Mouse (Mus musculus): Measurements from ENCODE around the gene Wfdc18. TPM values are rescaled to one million over a fixed set of nuclear protein-coding genes. Genes with fewer than 3 reads are reported as not detected.

Gene Wfdc18
- polyA plus RNA-seq, 1 experiment from 2014 or later: not detected

DNA sequence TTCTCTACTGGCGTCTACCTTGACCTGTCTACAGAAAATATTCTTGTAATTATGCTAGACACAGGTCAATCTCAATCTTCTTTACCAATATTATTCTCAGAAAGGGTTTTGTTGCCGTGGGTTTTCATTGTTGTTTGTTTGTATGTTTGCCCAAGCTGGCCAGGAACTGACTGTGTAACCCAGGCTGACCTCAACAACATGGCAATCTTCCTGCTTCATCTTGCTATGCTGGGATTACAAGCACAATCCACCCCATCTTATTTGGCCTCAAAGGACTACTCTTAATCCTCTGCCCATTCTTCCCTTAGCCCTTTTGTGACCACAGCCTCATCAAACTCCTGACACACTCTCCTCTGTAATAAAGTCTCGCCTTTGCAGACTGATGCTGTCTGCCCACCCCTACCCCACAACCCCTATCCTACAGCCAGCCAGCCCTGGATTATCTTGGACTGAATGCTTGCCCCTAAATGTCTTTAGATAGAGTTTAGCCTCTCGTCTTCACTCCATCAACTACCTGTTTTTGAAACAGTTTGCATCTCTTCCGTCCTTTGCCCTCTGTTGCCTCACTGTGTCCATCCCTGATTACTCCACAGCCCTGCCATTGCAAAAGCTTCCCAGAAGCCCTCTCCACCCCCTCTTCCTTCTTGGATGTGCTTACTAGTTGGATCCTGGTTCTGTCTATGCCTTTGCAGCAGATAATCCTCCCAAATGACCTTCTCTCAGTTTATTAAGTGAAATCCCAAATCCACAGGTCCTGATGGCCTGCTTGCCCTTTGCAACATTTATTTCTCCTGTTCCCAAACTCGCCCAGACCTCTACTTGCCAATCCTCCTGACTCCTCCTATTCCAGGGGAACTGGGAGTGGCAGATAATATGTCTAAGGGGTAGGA lies 38.8 kb downstream of the Wfdc18 start:
- Histone ChIP-seq H3K9ac (ENCODE audit: low read length) (no peak overlapping the region), H3K4me1 (ENCODE audit: control insufficient read depth, insufficient read depth, low read length) (no peaks in the 10 kb centered on the region), H3K27ac (replicated peaks; ENCODE audit: low read depth, low read length) (no peak overlapping the region), H3K27me3 (ENCODE audit: control insufficient read depth, insufficient read depth, low read length) (no peaks in the 10 kb centered on the region), H3K36me3 (ENCODE audit: control insufficient read depth, insufficient read depth, low read length) (no peaks in the 10 kb centered on the region), H3K4me2 (ENCODE audit: low read depth, severe bottlenecking) (no peak overlapping the region), H3K4me3 (ENCODE audit: low read depth, low read length) (no peak overlapping the region), H3K9me3 (ENCODE audit: control insufficient read depth, low read length) (no peaks in the 10 kb centered on the region)
- ATAC-seq (ENCODE audit: insufficient number of reproducible peaks, low FRiP score, low TSS enrichment, low read depth): no peak
- WGBS: 64% methylated on average over 6 of the region's 6 CpGs
- no peak for DNase-seq (ENCODE audit: low spot score)

DNA sequence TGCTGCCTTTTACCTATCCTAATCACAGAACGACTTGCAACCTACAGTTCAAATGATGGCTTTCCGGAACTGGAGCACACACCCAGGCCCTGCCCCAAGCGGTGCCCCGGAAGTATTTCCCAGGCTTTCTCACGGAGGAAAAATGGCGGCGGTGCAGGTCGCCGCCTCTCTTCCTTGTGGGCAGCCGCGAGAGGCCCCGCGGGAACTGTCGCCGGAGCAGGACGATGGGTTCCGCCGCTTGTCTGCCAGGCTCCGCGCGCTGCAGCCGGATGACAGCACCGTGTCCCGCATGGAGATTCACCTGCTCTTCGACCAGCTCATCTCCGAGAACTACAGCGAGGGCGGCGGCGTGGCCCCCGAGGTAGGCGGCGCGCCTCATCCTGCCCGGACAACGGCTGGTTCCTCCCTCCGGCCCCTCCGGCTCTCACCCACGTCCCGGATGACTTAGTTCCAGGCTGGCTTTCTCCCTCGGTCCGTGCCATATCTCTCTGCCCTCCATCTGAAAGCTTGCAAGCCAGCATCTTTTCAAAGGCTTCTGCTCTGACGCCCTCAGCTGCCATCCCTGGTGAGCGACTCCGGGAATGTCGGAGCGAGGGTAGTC lies 44.9 kb downstream of the Wfdc18 start, which contains the start of gene Heatr6:
Gene Heatr6 (plus strand): TSS at position 116 of the 601 bp plus-strand sequence.
- peak within 1 kb of the TSS; percentile 82 for H3K9ac ChIP-seq (ENCODE audit: low read length)
- DNase-seq (ENCODE audit: low spot score) (peak; percentile 93), ATAC-seq (ENCODE audit: insufficient number of reproducible peaks, low FRiP score, low TSS enrichment, low read depth) (peak; percentile 84)
- peaks cover 6% of the 10 kb centered on the region; the same call in 1 of the 2 replicates for H3K4me1 ChIP-seq (ENCODE audit: control insufficient read depth, insufficient read depth, low read length)
- H3K27ac ChIP-seq (replicated peaks; ENCODE audit: low read depth, low read length): peak within 1 kb of the TSS; percentile 59; the same call in 1 of the 2 replicates
- peaks cover 7% of the 10 kb centered on the region; the same call in 1 of the 2 replicates for H3K36me3 ChIP-seq (ENCODE audit: control insufficient read depth, insufficient read depth, low read length)
- H3K4me2 ChIP-seq (ENCODE audit: low read depth, severe bottlenecking): peak within 1 kb of the TSS; percentile 64
- under 1% methylated on average over 47 of the region's 47 CpGs for WGBS
- H3K4me3 ChIP-seq (ENCODE audit: low read depth, low read length): peak within 1 kb of the TSS; percentile 78
- H3K27me3 ChIP-seq (ENCODE audit: control insufficient read depth, insufficient read depth, low read length): no peaks in the 10 kb centered on the region
- no peaks in the 10 kb centered on the region for H3K9me3 ChIP-seq (ENCODE audit: control insufficient read depth, low read length)

DNA sequence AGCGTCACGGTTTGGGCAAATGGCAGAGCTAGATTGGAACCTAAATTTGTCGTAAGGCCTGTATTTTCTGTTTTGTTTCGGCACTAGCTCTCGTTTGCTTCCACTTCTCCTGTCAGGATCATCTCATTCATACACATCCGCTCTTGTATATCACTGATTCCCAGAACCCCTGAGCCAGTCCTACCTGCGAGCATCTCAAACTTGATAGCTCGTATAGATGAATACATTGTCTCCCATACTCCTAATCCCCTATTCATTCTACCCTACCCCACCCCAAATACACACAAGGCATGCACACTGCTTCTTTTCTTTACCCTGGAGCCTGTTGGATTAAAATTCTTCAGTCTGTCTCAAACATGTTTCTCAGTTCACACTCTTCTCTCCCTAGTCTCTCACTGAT lies 45.4 kb downstream of the Wfdc18 start:
- H3K36me3 ChIP-seq (ENCODE audit: control insufficient read depth, insufficient read depth, low read length): peaks cover 9% of the 10 kb centered on the region; the same call in 1 of the 2 replicates
- H3K4me1 ChIP-seq (ENCODE audit: control insufficient read depth, insufficient read depth, low read length): peaks cover 6% of the 10 kb centered on the region; the same call in 1 of the 2 replicates
- DNase-seq (ENCODE audit: low spot score) (no peak), ATAC-seq (ENCODE audit: insufficient number of reproducible peaks, low FRiP score, low TSS enrichment, low read depth) (no peak)
- no peak overlapping the region for H3K27ac ChIP-seq (replicated peaks; ENCODE audit: low read depth, low read length)
- peak overlapping the region; percentile 82 for H3K9ac ChIP-seq (ENCODE audit: low read length)
- H3K9me3 ChIP-seq (ENCODE audit: control insufficient read depth, low read length): no peaks in the 10 kb centered on the region
- H3K4me2 ChIP-seq (ENCODE audit: low read depth, severe bottlenecking): peak overlapping the region; percentile 64
- 11% methylated on average over 8 of the region's 8 CpGs for WGBS
- H3K27me3 ChIP-seq (ENCODE audit: control insufficient read depth, insufficient read depth, low read length): no peaks in the 10 kb centered on the region
- peak overlapping the region; percentile 78 for H3K4me3 ChIP-seq (ENCODE audit: low read depth, low read length)

Other genes with a start within 250 kb of the Wfdc18 start
- gene Mmp28, start 245.9 kb upstream of the Wfdc18 start, polyA plus RNA-seq (2014; fragmentation: Nextera tagmentation; extraction: Ambion mirVana): 2.9 and 3.7 TPM in 2 replicates
- gene Taf15, start 235.9 kb upstream of the Wfdc18 start, polyA plus RNA-seq (2014; fragmentation: Nextera tagmentation; extraction: Ambion mirVana): 11.3 and 13.3 TPM in 2 replicates
- not detected in 2 replicates for gene Heatr9, start 186.8 kb upstream of the Wfdc18 start, polyA plus RNA-seq (2014; fragmentation: Nextera tagmentation; extraction: Ambion mirVana)
- not detected in 2 replicates for gene Ccl5, start 178.5 kb upstream of the Wfdc18 start, polyA plus RNA-seq (2014; fragmentation: Nextera tagmentation; extraction: Ambion mirVana)
- gene Ccl9, start 130.4 kb upstream of the Wfdc18 start, polyA plus RNA-seq (2014; fragmentation: Nextera tagmentation; extraction: Ambion mirVana): 0.56 and 0.94 TPM in 2 replicates
- 0.62 and 1.1 TPM in 2 replicates for gene Ccl6, start 115.9 kb upstream of the Wfdc18 start, polyA plus RNA-seq (2014; fragmentation: Nextera tagmentation; extraction: Ambion mirVana)
- not detected in 2 replicates for gene Rpl9-ps1, start 63.4 kb upstream of the Wfdc18 start, polyA plus RNA-seq (2014; fragmentation: Nextera tagmentation; extraction: Ambion mirVana)
- gene Ccl3, start 59.7 kb upstream of the Wfdc18 start, polyA plus RNA-seq (2014; fragmentation: Nextera tagmentation; extraction: Ambion mirVana): 0.20 and 0.34 TPM in 2 replicates
- gene Ccl4, start 46.4 kb upstream of the Wfdc18 start, polyA plus RNA-seq (2014; fragmentation: Nextera tagmentation; extraction: Ambion mirVana): 0.48 TPM in 1 of 2 replicates, not detected in the other
- gene Wfdc17, start 5.0 kb upstream of the Wfdc18 start, polyA plus RNA-seq (2014; fragmentation: Nextera tagmentation; extraction: Ambion mirVana): 0.67 TPM in 1 of 2 replicates, not detected in the other
- not detected in 2 replicates for gene Wfdc21, start 37.9 kb downstream of the Wfdc18 start, polyA plus RNA-seq (2014; fragmentation: Nextera tagmentation; extraction: Ambion mirVana)
- gene Heatr6, start 44.7 kb downstream of the Wfdc18 start, polyA plus RNA-seq (2014; fragmentation: Nextera tagmentation; extraction: Ambion mirVana): 26.9 and 30.5 TPM in 2 replicates
- gene Hnf1b, start 141.0 kb downstream of the Wfdc18 start, polyA plus RNA-seq (2014; fragmentation: Nextera tagmentation; extraction: Ambion mirVana): 0.25 TPM in 1 of 2 replicates, not detected in the other
- gene Ddx52, start 233.0 kb downstream of the Wfdc18 start, polyA plus RNA-seq (2014; fragmentation: Nextera tagmentation; extraction: Ambion mirVana): 51.5 and 53.2 TPM in 2 replicates

Measured in limb, embryonic 11.5 days (tissue).